In the genomic region with DNA sequence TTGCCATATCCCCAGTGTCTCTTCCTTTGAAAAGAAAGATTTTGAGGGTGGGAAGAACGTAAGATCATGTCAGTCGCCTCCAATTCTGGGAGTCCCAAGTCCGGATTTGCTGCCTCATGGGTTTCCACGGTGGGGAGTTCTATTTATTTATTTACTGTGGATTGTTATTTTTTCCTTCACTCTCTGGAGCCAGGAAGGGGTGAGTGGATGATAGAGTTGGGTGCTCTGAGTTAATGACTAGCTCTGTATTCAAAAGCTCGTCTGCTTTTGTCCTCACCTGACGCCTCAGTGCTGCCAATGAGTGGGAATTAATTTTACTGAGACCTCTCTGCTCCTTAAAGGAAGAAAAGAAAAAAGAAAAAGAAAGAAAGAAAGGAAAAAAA, we compare ENCODE assay signal across 18 mouse cellular contexts.
DNase-seq lines count a peak whose midpoint lies in the region; ATAC-seq lines count a peak whose summit lies in the region.
"Had no signal": no experiment of that assay in that cellular context is flagged by ENCODE, and none has a peak within 500 bp of the region (broad histone marks: within the 10 kb centered on the region; RNA-seq: fewer than 3 reads in every experiment).

No protein-coding gene starts in this region.

- H3K4me1 ChIP-seq in forebrain, embryonic 16.5 days (replicated peaks; ENCODE audit: control insufficient read depth, insufficient read depth, low read length): peaks cover 27% of the 10 kb centered on the region
- H3K4me1 ChIP-seq in forebrain, embryonic 14.5 days (ENCODE audit: control insufficient read depth, insufficient read depth, low read length): peaks cover 15% of the 10 kb centered on the region
- H3K4me1 ChIP-seq in midbrain, embryonic 10.5 days: peaks cover 41% of the 10 kb centered on the region
- peaks cover 30% of the 10 kb centered on the region for H3K4me1 ChIP-seq in midbrain, embryonic 11.5 days (ENCODE audit: control insufficient read depth, insufficient read depth, low read length)
- H3K4me1 ChIP-seq in kidney, embryonic 15.5 days: peaks cover 16% of the 10 kb centered on the region

- no peaks in the 10 kb centered on the region for H3K36me3 ChIP-seq in forebrain, embryonic 16.5 days (ENCODE audit: control insufficient read depth, insufficient read depth)
- H3K36me3 ChIP-seq in forebrain, embryonic 14.5 days (ENCODE audit: control insufficient read depth, insufficient read depth, low read length): no peaks in the 10 kb centered on the region
- no peaks in the 10 kb centered on the region for H3K36me3 ChIP-seq in midbrain, embryonic 10.5 days
- H3K36me3 ChIP-seq in midbrain, embryonic 11.5 days (ENCODE audit: control insufficient read depth, insufficient read depth, low read length): no peaks in the 10 kb centered on the region
- no peaks in the 10 kb centered on the region for H3K36me3 ChIP-seq in kidney, embryonic 15.5 days
- H3K36me3 ChIP-seq: embryonic facial prominence, embryonic 15.5 days; forebrain, embryonic 10.5 days; heart, embryonic 13.5 days; hindbrain, embryonic 15.5 days had no signal

- no peaks in the 10 kb centered on the region for H3K9me3 ChIP-seq in forebrain, embryonic 16.5 days (ENCODE audit: control insufficient read depth, low read length)
- no peaks in the 10 kb centered on the region for H3K9me3 ChIP-seq in forebrain, embryonic 14.5 days (replicated peaks; ENCODE audit: control insufficient read depth, low read length)
- no peaks in the 10 kb centered on the region for H3K9me3 ChIP-seq in midbrain, embryonic 10.5 days (replicated peaks)
- no peaks in the 10 kb centered on the region for H3K9me3 ChIP-seq in midbrain, embryonic 11.5 days (ENCODE audit: control insufficient read depth, low read length)
- no peaks in the 10 kb centered on the region for H3K9me3 ChIP-seq in kidney, embryonic 15.5 days (replicated peaks)
- H3K9me3 ChIP-seq: embryonic facial prominence, embryonic 15.5 days; forebrain, embryonic 10.5 days; heart, embryonic 13.5 days; hindbrain, embryonic 15.5 days had no signal

- no peak overlapping the region for H3K27ac ChIP-seq in forebrain, embryonic 16.5 days (ENCODE audit: low read length)
- H3K27ac ChIP-seq in forebrain, embryonic 14.5 days (ENCODE audit: low read depth, low read length): no peak overlapping the region
- H3K27ac ChIP-seq in midbrain, embryonic 10.5 days (replicated peaks): peak overlapping the region; percentile 46; the same call in 1 of the 2 replicates
- no peak overlapping the region for H3K27ac ChIP-seq in midbrain, embryonic 11.5 days (ENCODE audit: low read depth, low read length)
- H3K27ac ChIP-seq in kidney, embryonic 15.5 days: peak overlapping the region; percentile 37; the same call in 1 of the 2 replicates
- H3K27ac ChIP-seq: embryonic facial prominence, embryonic 15.5 days; forebrain, embryonic 10.5 days; heart, embryonic 13.5 days; hindbrain, embryonic 15.5 days had no signal

- DNase-seq in forebrain, embryonic 14.5 days (ENCODE audit: low spot score): no peak
- DNase-seq in midbrain, embryonic 10.5 days (ENCODE audit: low spot score): peak; percentile 15
- no peak for DNase-seq in midbrain, embryonic 11.5 days (ENCODE audit: low spot score, missing footprints)
- DNase-seq in kidney, postnatal 14 days: peak; percentile 13
- DNase-seq in adrenal gland, adult (ENCODE audit: inconsistent age in 2 of 2, low spot score in 1 of 2): no peak
- no peak for DNase-seq in spleen, postnatal 14 days (ENCODE audit: low spot score in 2 of 2)
- DNase-seq: adrenal gland, postnatal 10 days; cerebellum, adult 11-12 months; gastrocnemius, postnatal 36 days; heart, adult 11 months; heart, postnatal 36 days had no signal

- no peak overlapping the region for H3K9ac ChIP-seq in forebrain, embryonic 16.5 days (replicated peaks; ENCODE audit: low read depth, low read length)
- no peak overlapping the region for H3K9ac ChIP-seq in forebrain, embryonic 14.5 days (ENCODE audit: low read length)
- no peak overlapping the region for H3K9ac ChIP-seq in midbrain, embryonic 11.5 days (ENCODE audit: low read length)
- H3K9ac ChIP-seq in kidney, embryonic 15.5 days: no peak overlapping the region
- H3K9ac ChIP-seq: embryonic facial prominence, embryonic 15.5 days; heart, embryonic 13.5 days; hindbrain, embryonic 15.5 days had no signal

- H3K4me3 ChIP-seq in forebrain, embryonic 16.5 days (replicated peaks; ENCODE audit: low read length): no peak overlapping the region
- no peak overlapping the region for H3K4me3 ChIP-seq in forebrain, embryonic 14.5 days (ENCODE audit: low read depth, low read length)
- H3K4me3 ChIP-seq in midbrain, embryonic 10.5 days: no peak overlapping the region
- H3K4me3 ChIP-seq in midbrain, embryonic 11.5 days (ENCODE audit: low read depth, low read length): no peak overlapping the region
- no peak overlapping the region for H3K4me3 ChIP-seq in kidney, embryonic 15.5 days (replicated peaks)
- H3K4me3 ChIP-seq: embryonic facial prominence, embryonic 15.5 days; erythroblast, embryonic 14.5 days; forebrain, embryonic 10.5 days; heart, embryonic 13.5 days; hindbrain, embryonic 15.5 days had no signal

- H3K27me3 ChIP-seq in forebrain, embryonic 16.5 days (replicated peaks; ENCODE audit: control insufficient read depth, insufficient read depth, low read length): peaks cover 26% of the 10 kb centered on the region
- H3K27me3 ChIP-seq in forebrain, embryonic 14.5 days (replicated peaks; ENCODE audit: control insufficient read depth, insufficient read depth, low read length): peaks cover 46% of the 10 kb centered on the region
- H3K27me3 ChIP-seq in midbrain, embryonic 10.5 days (ENCODE audit: low read depth, poor library complexity, severe bottlenecking): peaks cover 82% of the 10 kb centered on the region
- H3K27me3 ChIP-seq in midbrain, embryonic 11.5 days (ENCODE audit: control insufficient read depth, insufficient read depth, low read length): peaks cover 29% of the 10 kb centered on the region
- H3K27me3 ChIP-seq in kidney, embryonic 15.5 days: no peaks in the 10 kb centered on the region
- H3K27me3 ChIP-seq: embryonic facial prominence, embryonic 15.5 days; heart, embryonic 13.5 days had no signal

- peak; percentile 13; the same call in 1 of the 2 replicates for ATAC-seq in forebrain, embryonic 16.5 days
- no peak; the same call in 1 of the 2 replicates for ATAC-seq in forebrain, embryonic 14.5 days
- ATAC-seq in midbrain, embryonic 11.5 days (ENCODE audit: low FRiP score): no peak
- ATAC-seq in kidney, embryonic 15.5 days (replicated peaks; ENCODE audit: low FRiP score): peak; percentile 84

- 26% methylated on average over 6 of the region's 6 CpGs for WGBS in forebrain, embryonic 16.5 days
- 33% methylated on average over 6 of the region's 6 CpGs for WGBS in forebrain, embryonic 14.5 days
- WGBS in midbrain, embryonic 10.5 days: 45% methylated on average over 6 of the region's 6 CpGs
- 43% methylated on average over 6 of the region's 6 CpGs for WGBS in midbrain, embryonic 11.5 days
- 45% methylated on average over 6 of the region's 6 CpGs for WGBS in kidney, embryonic 15.5 days

- H3K4me2 ChIP-seq in forebrain, embryonic 16.5 days (ENCODE audit: low read length): no peak overlapping the region
- no peak overlapping the region for H3K4me2 ChIP-seq in forebrain, embryonic 14.5 days (ENCODE audit: low read length)
- H3K4me2 ChIP-seq in midbrain, embryonic 11.5 days: no peak overlapping the region
- no peak overlapping the region for H3K4me2 ChIP-seq in kidney, embryonic 15.5 days
- H3K4me2 ChIP-seq: embryonic facial prominence, embryonic 15.5 days; heart, embryonic 13.5 days; hindbrain, embryonic 15.5 days had no signal

Comparison
In these comparisons a context has a peak if more than half of its experiments do, and no peak if none do; other contexts are left out.
1. ATAC-seq: peak in forebrain, embryonic 16.5 days (single experiment) and kidney, embryonic 15.5 days (single experiment); none in forebrain, embryonic 14.5 days (single experiment) and midbrain, embryonic 11.5 days (single experiment).
2. H3K27ac ChIP-seq: peak in midbrain, embryonic 10.5 days (single experiment) and kidney, embryonic 15.5 days (single experiment); none in forebrain, embryonic 16.5 days (single experiment), forebrain, embryonic 14.5 days (single experiment) and midbrain, embryonic 11.5 days (single experiment).
3. DNase-seq: peak in midbrain, embryonic 10.5 days (single experiment) and kidney, postnatal 14 days (single experiment); none in forebrain, embryonic 14.5 days (single experiment), midbrain, embryonic 11.5 days (single experiment), adrenal gland, adult (0 of 2) and spleen, postnatal 14 days (0 of 2).